7 mouse cellular contexts compared by ENCODE assay signal in genomic region chr14:52104677-52105285, GRCm38 (mm10). TPM values are rescaled to one million over a fixed set of nuclear protein-coding genes. Genes with fewer than 3 reads are reported as not detected.
DNase-seq lines count a peak whose midpoint lies in the region; ATAC-seq and TF ChIP-seq lines count a peak whose summit lies in the region.

No protein-coding gene starts in this region.

- DNase-seq in neural tube, embryonic 11.5 days (ENCODE audit: low spot score), result no peak
- DNase-seq in neural tube, embryonic 10.5 days (ENCODE audit: extremely low spot score, low spot score), result no peak
- DNase-seq in forebrain, embryonic 10.5 days (ENCODE audit: extremely low spot score, low spot score), result no peak
- no peak for DNase-seq in limb, embryonic 14.5 days (ENCODE audit: low spot score)
- DNase-seq in cerebellum, adult 8-10 months, result no peak
- no peak for DNase-seq in natural killer cell, adult 2 months (ENCODE audit: low spot score in 2 of 2)

- H3K27me3 ChIP-seq in neural tube, embryonic 11.5 days (ENCODE audit: control insufficient read depth, insufficient read depth, low read length), result no peaks in the 10 kb centered on the region
- H3K27me3 ChIP-seq in forebrain, embryonic 10.5 days (ENCODE audit: poor library complexity, severe bottlenecking), result no peaks in the 10 kb centered on the region
- no peaks in the 10 kb centered on the region for H3K27me3 ChIP-seq in limb, embryonic 14.5 days (ENCODE audit: control insufficient read depth, insufficient read depth, low read length)
- H3K27me3 ChIP-seq in stomach, embryonic 16.5 days (ENCODE audit: control insufficient read depth, insufficient read depth, low read length), result no peaks in the 10 kb centered on the region

- no peaks in the 10 kb centered on the region for H3K9me3 ChIP-seq in neural tube, embryonic 11.5 days (ENCODE audit: control insufficient read depth, low read length)
- no peaks in the 10 kb centered on the region for H3K9me3 ChIP-seq in forebrain, embryonic 10.5 days
- no peaks in the 10 kb centered on the region for H3K9me3 ChIP-seq in limb, embryonic 14.5 days (ENCODE audit: control insufficient read depth, low read length)
- no peaks in the 10 kb centered on the region for H3K9me3 ChIP-seq in stomach, embryonic 16.5 days (replicated peaks; ENCODE audit: control insufficient read depth, low read length)

- WGBS in neural tube, embryonic 11.5 days, result 41% methylated on average over 7 of the region's 7 CpGs
- 40% methylated on average over 7 of the region's 7 CpGs for WGBS in forebrain, embryonic 10.5 days
- WGBS in limb, embryonic 14.5 days, result 32% methylated on average over 7 of the region's 7 CpGs
- WGBS in stomach, embryonic 16.5 days, result 28% methylated on average over 7 of the region's 7 CpGs

- peaks cover 11% of the 10 kb centered on the region; the same call in 1 of the 2 replicates for H3K4me1 ChIP-seq in neural tube, embryonic 11.5 days (ENCODE audit: control insufficient read depth, insufficient read depth, low read length)
- H3K4me1 ChIP-seq in forebrain, embryonic 10.5 days, result peaks cover 47% of the 10 kb centered on the region
- H3K4me1 ChIP-seq in limb, embryonic 14.5 days (ENCODE audit: control insufficient read depth, insufficient read depth, low read length), result peaks cover 9% of the 10 kb centered on the region
- peaks cover 35% of the 10 kb centered on the region for H3K4me1 ChIP-seq in stomach, embryonic 16.5 days (ENCODE audit: control insufficient read depth, insufficient read depth, low read length)

- peak overlapping the region; percentile 41 for H3K9ac ChIP-seq in neural tube, embryonic 11.5 days (ENCODE audit: low read length)
- H3K9ac ChIP-seq in limb, embryonic 14.5 days (ENCODE audit: low read depth, low read length, severe bottlenecking), result peak overlapping the region; percentile 47
- H3K9ac ChIP-seq in stomach, embryonic 16.5 days (ENCODE audit: low read length), result peak overlapping the region; percentile 75

- no peak for TF ChIP-seq POLR2A in limb, embryonic 14.5 days (IDR thresholded peaks at IDR 0.05; ENCODE audit: borderline replicate concordance, extremely low read depth, insufficient read depth, insufficient read length)

- peak overlapping the region; percentile 65 for H3K4me3 ChIP-seq in neural tube, embryonic 11.5 days (ENCODE audit: low read depth, low read length)
- peak overlapping the region; percentile 92 for H3K4me3 ChIP-seq in forebrain, embryonic 10.5 days
- H3K4me3 ChIP-seq in limb, embryonic 14.5 days (replicated peaks; ENCODE audit: low read length), result peak overlapping the region; percentile 34
- peak overlapping the region; percentile 44 for H3K4me3 ChIP-seq in stomach, embryonic 16.5 days (replicated peaks; ENCODE audit: low read length)

- ATAC-seq in neural tube, embryonic 11.5 days (ENCODE audit: insufficient read depth, low FRiP score, low TSS enrichment), result peak; percentile 21
- no peak; the same call in 1 of the 2 replicates for ATAC-seq in limb, embryonic 14.5 days (ENCODE audit: low FRiP score, low read depth)
- ATAC-seq in stomach, embryonic 16.5 days (ENCODE audit: insufficient read depth, low FRiP score), result peak; percentile 0; the same call in 1 of the 2 replicates

- H3K36me3 ChIP-seq in neural tube, embryonic 11.5 days (ENCODE audit: control insufficient read depth, insufficient read depth, low read length), result 0 out of 2 replicates have a peak, but pooled peaks cover 3% of the 10 kb centered on the region
- peaks cover 27% of the 10 kb centered on the region for H3K36me3 ChIP-seq in forebrain, embryonic 10.5 days (replicated peaks)
- peaks cover 10% of the 10 kb centered on the region; the same call in 1 of the 2 replicates for H3K36me3 ChIP-seq in limb, embryonic 14.5 days (ENCODE audit: control insufficient read depth, insufficient read depth, low read length)
- peaks cover 4% of the 10 kb centered on the region for H3K36me3 ChIP-seq in stomach, embryonic 16.5 days (ENCODE audit: control insufficient read depth, insufficient read depth, low read length)

- H3K27ac ChIP-seq in neural tube, embryonic 11.5 days (ENCODE audit: low read depth, low read length), result peak overlapping the region; percentile 63; the same call in 1 of the 2 replicates
- peak overlapping the region; percentile 98 for H3K27ac ChIP-seq in forebrain, embryonic 10.5 days
- H3K27ac ChIP-seq in limb, embryonic 14.5 days (replicated peaks; ENCODE audit: low read depth, low read length), result peak overlapping the region; percentile 84
- peak overlapping the region; percentile 92 for H3K27ac ChIP-seq in stomach, embryonic 16.5 days (ENCODE audit: low read length)

- H3K4me2 ChIP-seq in neural tube, embryonic 11.5 days (ENCODE audit: low read depth), result peak overlapping the region; percentile 36
- peak overlapping the region; percentile 55 for H3K4me2 ChIP-seq in limb, embryonic 14.5 days (replicated peaks; ENCODE audit: low read depth, low read length, severe bottlenecking)
- H3K4me2 ChIP-seq in stomach, embryonic 16.5 days (ENCODE audit: low read depth, low read length), result peak overlapping the region; percentile 58

RNA-seq across cellular contexts. Expression of gene Hnrnpc, which starts 1.0 kb away (rescaled TPM):
- polyA plus RNA-seq in neural tube, embryonic 11.5 days (2014; fragmentation: Nextera tagmentation; extraction: Ambion mirVana), result 901 and 908 TPM in 2 replicates
- 894 and 948 TPM in 2 replicates for polyA plus RNA-seq in forebrain, embryonic 10.5 days (2016; fragmentation: Nextera tagmentation; extraction: Ambion mirVana)
- polyA plus RNA-seq in limb, embryonic 14.5 days (2012; rRNA removed), result 386 and 478 TPM in 2 replicates
- polyA plus RNA-seq in limb, embryonic 14.5 days (2014; fragmentation: Nextera tagmentation; extraction: Ambion mirVana), result 526 and 573 TPM in 2 replicates
- 504 and 528 TPM in 2 replicates for polyA plus RNA-seq in stomach, embryonic 16.5 days (2015; fragmentation: Nextera tagmentation; extraction: Ambion mirVana)

RNA-seq across cellular contexts. Expression of gene Rpgrip1, which starts 5.7 kb away (rescaled TPM):
- 96.8 and 101 TPM in 2 replicates for polyA plus RNA-seq in neural tube, embryonic 11.5 days (2014; fragmentation: Nextera tagmentation; extraction: Ambion mirVana)
- polyA plus RNA-seq in forebrain, embryonic 10.5 days (2016; fragmentation: Nextera tagmentation; extraction: Ambion mirVana), result 130 and 134 TPM in 2 replicates
- polyA plus RNA-seq in limb, embryonic 14.5 days (2012; rRNA removed), result 1.1 and 2.1 TPM in 2 replicates
- polyA plus RNA-seq in limb, embryonic 14.5 days (2014; fragmentation: Nextera tagmentation; extraction: Ambion mirVana), result 63.4 and 70.1 TPM in 2 replicates
- polyA plus RNA-seq in stomach, embryonic 16.5 days (2015; fragmentation: Nextera tagmentation; extraction: Ambion mirVana), result 50.0 and 51.5 TPM in 2 replicates

Comparison
In these comparisons a context has a peak if more than half of its experiments do, and no peak if none do; other contexts are left out.
1. H3K4me3 ChIP-seq: peak in every context shown above with its lines; median percentile 92 in forebrain, embryonic 10.5 days; 65 in neural tube, embryonic 11.5 days; 44 in stomach, embryonic 16.5 days; 34 in limb, embryonic 14.5 days.